Mouse (Mus musculus): ENCODE measurements at regions not wholly inside any gene's neighbourhood (a gene's known extent, or its start where the extent isn't known, plus 50 kb on each side); places are given as distances from the start of the nearest gene placed in this dataset.

DNA sequence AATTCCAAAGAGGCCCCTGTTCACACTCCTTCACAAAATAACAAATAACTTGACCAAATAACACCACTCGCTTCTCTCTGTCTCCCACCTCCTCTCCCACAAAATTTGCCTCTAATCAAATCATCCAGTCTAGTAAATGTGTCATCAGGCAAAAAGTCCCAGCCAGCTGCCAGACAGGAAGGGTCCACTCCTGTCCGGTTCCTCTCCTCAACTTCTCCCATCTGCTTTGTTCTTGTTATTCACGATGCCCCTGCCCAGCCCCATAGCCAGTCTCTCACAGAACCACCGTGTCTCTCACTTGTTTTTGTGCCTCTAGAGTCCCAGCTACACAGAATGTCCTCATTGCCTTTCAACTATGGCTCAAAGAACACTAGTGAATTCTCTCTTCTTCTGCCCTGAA lies 53.8 kb downstream of the Ch25h start:
- no peak for DNase-seq

DNA sequence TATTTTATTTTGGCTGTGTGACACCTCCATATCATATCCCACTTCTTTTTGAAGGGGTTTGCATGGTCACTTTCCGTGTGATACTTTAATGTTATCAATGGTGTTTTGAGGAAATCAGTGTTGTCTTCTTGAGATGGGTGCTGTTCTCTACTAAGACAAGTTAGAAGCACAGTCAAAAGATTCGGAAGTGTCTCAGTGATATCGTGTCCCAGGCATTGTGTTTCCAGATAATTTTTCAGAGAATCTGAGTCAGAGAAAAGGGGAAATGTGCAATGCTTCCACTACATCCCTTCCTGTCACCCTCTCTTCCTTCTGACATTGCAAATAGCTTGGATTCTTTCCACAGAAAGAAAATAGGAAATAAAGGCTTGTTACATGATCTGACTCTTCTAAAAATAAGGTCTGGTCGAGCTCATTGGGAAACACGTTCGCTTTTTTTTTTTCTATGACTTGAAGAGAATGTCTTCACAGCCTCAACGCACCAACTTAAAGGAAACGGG lies 54.6 kb downstream of the Ch25h start:
- no peak for DNase-seq

DNA sequence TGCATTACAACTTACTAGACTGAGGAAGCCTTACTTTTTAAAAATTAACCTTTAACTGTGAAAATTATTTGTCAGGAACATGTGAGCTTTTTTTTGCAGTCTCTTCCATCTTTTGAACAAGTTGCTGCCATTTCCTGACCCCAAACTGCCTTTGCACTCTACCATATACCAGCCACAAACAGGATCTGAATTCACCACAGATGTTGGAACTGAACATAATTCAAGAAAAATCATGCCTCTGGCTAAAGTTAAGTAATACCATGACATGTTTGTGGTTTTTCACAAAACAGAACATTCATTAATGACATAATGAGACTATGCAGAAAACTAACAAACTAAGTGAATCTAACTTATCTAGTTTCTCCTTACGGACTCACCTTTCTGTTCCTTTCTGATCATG lies 67.8 kb downstream of the Ch25h start:
- no peak for DNase-seq

DNA sequence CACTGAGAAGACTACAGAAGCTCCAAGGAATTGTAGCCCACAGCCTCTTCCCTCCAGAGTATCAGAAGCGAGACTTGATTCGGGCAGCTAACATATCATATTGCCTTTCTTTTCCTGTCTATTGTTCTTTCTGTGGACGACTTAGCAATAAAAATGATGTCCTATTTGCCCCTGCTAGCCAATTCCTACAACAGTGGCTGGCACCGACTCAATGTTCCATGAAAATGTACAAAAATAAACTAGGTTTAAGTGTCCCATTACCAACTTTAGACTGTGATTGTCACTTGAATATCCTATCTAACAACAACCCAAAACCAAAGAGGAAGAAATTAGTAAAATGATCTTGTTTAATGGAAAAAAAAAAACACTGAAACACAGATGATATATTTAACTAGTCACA lies 68.3 kb downstream of the Ch25h start:
- DNase-seq: no peak

DNA sequence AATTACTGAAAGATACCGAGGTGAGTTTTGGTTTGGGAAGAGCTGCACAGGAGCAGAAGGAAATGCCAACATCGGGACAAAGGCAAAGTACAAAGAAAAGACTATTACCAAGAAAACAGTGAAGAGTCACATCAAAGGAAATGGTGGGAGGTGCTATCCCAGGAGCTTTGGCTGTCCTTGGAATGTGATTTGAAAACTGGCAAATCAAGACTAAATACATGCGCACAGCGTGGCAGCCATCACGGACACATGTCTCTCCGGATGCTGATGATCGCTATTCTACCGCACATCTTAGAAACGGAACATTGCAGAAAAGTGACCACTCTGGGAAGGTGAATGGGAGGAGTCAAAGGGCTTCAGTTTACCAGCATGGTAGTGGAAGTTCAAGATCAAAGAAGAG lies 78.7 kb downstream of the Ch25h start:
- DNase-seq: no peak

DNA sequence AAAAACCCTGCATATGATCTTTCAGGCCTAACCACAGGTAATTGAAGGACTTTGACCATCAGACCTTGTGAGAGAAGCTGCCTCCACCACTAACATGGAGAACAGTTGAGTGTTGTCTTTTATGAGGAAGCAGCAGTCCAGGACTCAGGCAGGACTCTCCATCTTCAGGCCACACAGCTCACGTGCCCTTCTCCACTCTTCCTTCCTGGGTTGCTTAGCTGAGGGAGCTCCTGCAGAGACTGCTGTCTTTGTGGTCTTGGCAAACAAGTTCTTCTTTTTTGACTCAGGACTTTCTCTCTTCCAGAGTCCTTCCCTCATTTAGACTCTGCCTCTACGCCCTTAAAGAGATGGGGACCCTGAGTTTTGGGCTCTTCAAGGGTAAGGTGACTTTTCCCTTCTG lies 85.0 kb downstream of the Ch25h start:
- no peak for DNase-seq

DNA sequence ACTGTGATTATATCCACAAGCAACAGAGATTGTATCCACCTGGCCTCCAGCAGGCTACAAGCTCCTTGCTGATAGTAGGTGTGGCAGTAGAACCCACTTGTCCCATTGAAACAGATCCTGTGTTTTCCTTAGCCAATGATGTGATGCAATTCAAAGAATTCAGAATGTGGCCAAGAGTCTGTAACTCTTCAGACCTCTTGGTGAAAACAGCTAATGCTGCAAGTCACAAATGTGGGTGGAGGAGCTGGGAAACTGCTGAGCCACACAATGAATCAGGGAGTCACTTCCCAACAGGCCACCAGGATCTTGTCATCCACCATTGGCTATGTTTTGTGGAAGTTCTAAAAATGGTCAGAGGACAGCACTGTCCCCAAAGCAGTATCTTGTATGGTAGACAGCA lies 92.1 kb downstream of the Fas start:
- DNase-seq: peak; percentile 31

Data from lung, postnatal 14 days (tissue).